Mouse (Mus musculus): ENCODE results near the gene Ipo11. TPM values are rescaled to one million over a fixed set of nuclear protein-coding genes. Genes with fewer than 3 reads are reported as not detected.

Gene Ipo11
- polyA plus RNA-seq, 1 experiment from 2014 or later: 29.7 TPM

DNA sequence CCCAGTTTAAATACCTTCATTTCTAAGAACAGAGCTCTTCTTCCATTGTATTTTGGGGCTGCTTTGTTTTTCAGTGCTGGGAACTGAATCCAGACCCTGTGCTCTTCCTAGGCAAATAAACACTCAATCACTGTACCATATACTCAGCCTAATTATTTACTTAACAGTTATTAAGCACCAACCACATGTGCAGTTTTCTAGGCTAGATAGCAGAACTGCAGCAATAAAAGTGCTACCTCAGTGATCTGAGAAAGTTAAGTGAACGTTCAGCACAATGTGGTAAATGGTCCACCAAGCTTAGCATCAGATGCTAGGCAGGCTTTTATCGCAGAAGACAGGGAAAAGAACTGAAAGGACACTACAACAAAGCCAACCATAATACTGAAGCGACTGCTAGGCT lies 32.1 kb downstream of the Ipo11 start:
- POLR2A ChIA-PET: no interaction called here
- TF ChIP-seq CTCF (IDR thresholded peaks at IDR 0.05): no peak
- H3K27me3 ChIP-seq: no peaks in the 10 kb centered on the region
- ATAC-seq (no peak), DNase-seq (ENCODE audit: low read depth, low spot score) (no peak)
- CTCF ChIA-PET: interaction anchor here (1.5 kb wide), 1 partner anchor 13 kb away, joined by 4 read pairs; no protein-coding TSS in a partner anchor
- in situ Hi-C loops (cut with MboI; ENCODE audit: low pct_unique_long_range_greater_than_20kb): no loop called here

DNA sequence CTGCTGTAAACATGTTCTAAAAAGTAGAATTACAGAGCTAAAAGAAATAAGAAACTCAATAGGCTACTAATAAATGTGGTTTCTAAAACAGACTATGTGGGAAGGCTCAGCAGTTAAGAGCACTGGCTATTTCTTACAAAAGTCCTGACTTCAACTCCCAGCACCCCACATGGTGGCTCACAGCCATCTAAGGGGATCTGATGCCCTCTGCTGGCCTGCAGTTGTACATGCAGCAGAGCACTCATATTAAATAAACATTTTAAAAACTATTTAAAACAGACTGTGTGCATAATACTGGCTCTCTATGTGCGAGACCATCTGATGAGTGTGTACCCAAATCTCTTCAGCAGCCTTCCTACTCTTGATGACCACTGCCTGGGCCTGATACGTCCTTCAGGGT lies 42.5 kb downstream of the Ipo11 start:
- peak; percentile 67 for TF ChIP-seq CTCF (IDR thresholded peaks at IDR 0.05)
- no peak for ATAC-seq
- H3K27me3 ChIP-seq: no peaks in the 10 kb centered on the region
- CTCF ChIA-PET: interaction anchor here (0.8 to 1.4 kb wide), 4 partner anchors 11 to 36 kb away, joined by 3 to 4 read pairs (median 3); no protein-coding TSS in a partner anchor
- in situ Hi-C loops (cut with MboI; ENCODE audit: low pct_unique_long_range_greater_than_20kb): loop anchor here (10.0 kb wide), 1 partner anchor 1449 kb away; the partner anchor contains the start of gene Htr1a
- no peak for DNase-seq (ENCODE audit: low read depth, low spot score)
- POLR2A ChIA-PET: no interaction called here

DNA sequence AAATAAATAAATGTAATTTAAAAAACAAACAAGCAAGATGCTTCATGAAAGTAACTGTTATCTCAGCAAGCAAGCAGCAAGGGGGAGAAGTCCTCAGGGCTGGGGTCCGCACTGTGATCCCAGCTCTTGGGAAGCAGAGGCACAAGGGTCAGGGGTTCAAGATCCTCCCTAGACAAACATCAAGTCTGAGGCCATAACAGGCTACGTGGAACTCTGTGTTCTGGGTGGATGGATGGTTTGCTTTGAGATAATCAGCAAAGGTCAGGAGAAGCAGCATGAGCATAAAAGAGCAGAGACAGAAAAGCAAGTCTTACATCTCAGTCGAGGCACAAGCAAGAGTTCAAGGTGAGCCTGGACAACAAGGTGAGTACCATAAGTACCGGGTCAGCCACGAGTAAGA lies 43.1 kb downstream of the Ipo11 start:
- no peaks in the 10 kb centered on the region for H3K27me3 ChIP-seq
- ChIA-PET POLR2A (no interaction called here), CTCF (interaction anchor here (0.8 to 1.4 kb wide), 4 partner anchors 10 to 35 kb away, joined by 3 to 4 read pairs (median 3); no protein-coding TSS in a partner anchor)
- no peak for TF ChIP-seq CTCF (IDR thresholded peaks at IDR 0.05)
- in situ Hi-C loops (cut with MboI; ENCODE audit: low pct_unique_long_range_greater_than_20kb): loop anchor here (10.0 kb wide), 1 partner anchor 1449 kb away; the partner anchor contains the start of gene Htr1a
- DNase-seq (ENCODE audit: low read depth, low spot score) (no peak), ATAC-seq (no peak)

DNA sequence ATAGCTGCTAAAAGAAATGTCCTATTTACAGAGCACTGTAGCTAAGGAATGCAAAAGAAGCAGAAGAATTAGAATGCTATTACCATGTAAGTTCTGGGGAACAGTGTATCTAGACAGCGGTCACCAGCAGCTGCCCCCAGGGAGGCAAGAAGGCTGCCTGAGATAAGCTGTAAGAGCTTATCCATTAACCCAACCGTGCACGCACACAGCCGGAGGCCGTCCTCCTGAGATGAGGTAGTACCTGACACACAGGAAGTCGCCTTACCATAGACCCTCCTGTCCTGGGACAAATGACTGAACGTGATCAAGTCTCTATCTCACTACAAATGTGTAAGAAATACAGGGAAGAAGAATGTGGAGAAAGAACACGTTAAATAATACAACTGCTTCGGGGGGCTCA lies 43.6 kb downstream of the Ipo11 start:
- POLR2A ChIA-PET: interaction anchor here (0.9 kb wide), 1 partner anchor 13 kb away, joined by 3 read pairs; no protein-coding TSS in a partner anchor
- no peak for DNase-seq (ENCODE audit: low read depth, low spot score)
- no peak for ATAC-seq
- CTCF ChIA-PET: interaction anchor here (1.1 to 1.4 kb wide), 3 partner anchors 17 to 37 kb away, joined by 3 to 4 read pairs (median 3); no protein-coding TSS in a partner anchor
- no peak for TF ChIP-seq CTCF (IDR thresholded peaks at IDR 0.05)
- no peaks in the 10 kb centered on the region for H3K27me3 ChIP-seq
- in situ Hi-C loops (cut with MboI; ENCODE audit: low pct_unique_long_range_greater_than_20kb): loop anchor here (10.0 kb wide), 1 partner anchor 1448 kb away; the partner anchor contains the start of gene Htr1a

DNA sequence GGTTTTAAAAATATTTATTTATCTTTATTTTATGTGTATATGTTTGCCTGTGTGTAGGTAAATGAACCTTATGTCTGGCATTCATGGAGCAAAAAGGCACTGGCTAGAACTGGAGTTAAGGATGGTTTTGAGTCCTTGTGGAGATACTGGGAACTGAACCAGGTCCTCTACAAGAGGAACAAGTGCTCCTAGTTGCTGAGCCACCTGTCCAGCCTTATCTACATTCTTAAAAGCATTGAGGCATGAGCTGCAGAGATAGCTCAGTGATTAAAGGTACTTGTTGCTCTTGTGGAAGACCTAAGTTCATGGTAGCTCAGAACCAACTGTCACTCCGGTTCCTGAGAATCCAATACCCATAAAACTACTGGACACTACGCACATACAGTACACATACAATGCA lies 49.4 kb downstream of the Ipo11 start:
- TF ChIP-seq CTCF (IDR thresholded peaks at IDR 0.05): no peak
- no peak for DNase-seq (ENCODE audit: low read depth, low spot score)
- ATAC-seq: no peak
- CTCF ChIA-PET: interaction anchor here (1.1 kb wide), 1 partner anchor 14 kb away, joined by 3 read pairs; no protein-coding TSS in a partner anchor
- POLR2A ChIA-PET: interaction anchor here (0.7 kb wide), 1 partner anchor 158 kb away, joined by 3 read pairs; no protein-coding TSS in a partner anchor
- in situ Hi-C loops (cut with MboI; ENCODE audit: low pct_unique_long_range_greater_than_20kb): no loop called here
- no peaks in the 10 kb centered on the region for H3K27me3 ChIP-seq

DNA sequence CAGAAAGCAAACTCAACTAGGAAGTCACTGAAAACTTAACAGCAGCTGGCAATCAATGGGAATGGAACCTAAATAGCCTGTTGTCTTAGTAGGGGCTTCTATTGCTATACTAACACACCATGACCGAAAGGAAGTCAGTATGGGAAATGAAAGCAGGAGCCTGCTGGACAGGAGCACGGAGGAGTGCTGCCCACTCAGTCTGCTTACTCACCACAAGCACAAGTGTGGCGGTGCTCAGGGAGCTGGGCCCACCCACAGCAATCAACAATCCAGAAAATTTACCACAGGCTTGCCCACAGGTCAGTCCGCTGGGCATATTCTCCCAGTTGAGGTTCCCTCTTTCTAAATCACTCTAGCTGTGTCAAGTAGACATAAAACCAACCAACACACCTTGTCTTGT lies 52.5 kb downstream of the Ipo11 start:
- ATAC-seq: no peak
- TF ChIP-seq CTCF (IDR thresholded peaks at IDR 0.05): no peak
- in situ Hi-C loops (cut with MboI; ENCODE audit: low pct_unique_long_range_greater_than_20kb): no loop called here
- H3K27me3 ChIP-seq: no peaks in the 10 kb centered on the region
- ChIA-PET CTCF (interaction anchor here (1.0 to 1.9 kb wide), 2 partner anchors 10 to 34 kb away, joined by 3 to 4 read pairs; no protein-coding TSS in a partner anchor), POLR2A (no interaction called here)
- no peak for DNase-seq (ENCODE audit: low read depth, low spot score)

DNA sequence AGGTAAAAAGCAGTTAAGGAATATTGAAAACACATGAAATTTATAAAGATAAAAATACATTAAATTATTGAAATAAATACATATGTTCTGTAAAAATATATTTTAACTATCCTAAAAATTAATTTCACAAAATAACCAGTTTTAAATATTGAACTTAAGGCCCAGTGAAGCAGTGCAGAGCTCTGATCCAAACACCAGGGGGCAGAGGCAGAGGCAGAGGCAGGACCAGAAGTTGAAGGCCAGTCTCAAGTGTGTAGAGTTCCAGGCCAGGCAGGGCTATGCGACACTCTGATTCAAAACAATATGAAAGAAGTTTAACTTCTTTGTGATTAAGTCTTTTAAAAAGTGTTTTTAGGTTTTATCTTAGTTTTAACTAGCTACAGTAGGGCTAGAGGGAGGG lies 60.5 kb downstream of the Ipo11 start:
- in situ Hi-C loops (cut with MboI; ENCODE audit: low pct_unique_long_range_greater_than_20kb): loop anchor here (10.0 kb wide), 1 partner anchor 229 kb away; no protein-coding TSS in a partner anchor
- CTCF ChIA-PET: interaction anchor here (0.8 to 2.0 kb wide), 7 partner anchors 9 to 66 kb away, joined by 3 to 6 read pairs (median 3); no protein-coding TSS in a partner anchor
- DNase-seq (ENCODE audit: low read depth, low spot score) (no peak), ATAC-seq (no peak)
- H3K27me3 ChIP-seq: no peaks in the 10 kb centered on the region
- peak; percentile 55 for TF ChIP-seq CTCF (IDR thresholded peaks at IDR 0.05)
- POLR2A ChIA-PET: no interaction called here

DNA sequence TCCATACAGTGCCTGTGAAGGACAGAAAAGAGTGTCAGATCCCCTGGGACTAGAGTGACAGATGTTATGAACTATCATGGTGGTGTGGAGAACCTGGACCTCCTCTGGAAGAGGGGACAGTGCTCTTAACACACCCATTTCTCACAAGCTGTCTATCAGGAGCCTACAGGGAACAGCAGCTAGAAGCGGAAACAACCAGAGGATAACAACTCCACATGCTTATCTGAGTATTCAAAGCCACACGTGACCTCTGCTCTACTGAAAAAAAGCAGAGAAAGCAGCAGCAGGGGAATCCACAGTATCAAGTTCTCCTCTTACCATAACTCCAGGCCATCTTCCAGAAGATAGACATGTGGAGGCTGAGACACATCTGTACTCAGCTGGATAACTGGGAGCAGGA lies 71.2 kb downstream of the Ipo11 start:
- no peaks in the 10 kb centered on the region for H3K27me3 ChIP-seq
- in situ Hi-C loops (cut with MboI; ENCODE audit: low pct_unique_long_range_greater_than_20kb): no loop called here
- DNase-seq (ENCODE audit: low read depth, low spot score) (no peak), ATAC-seq (no peak)
- CTCF ChIA-PET: no interaction called here
- no peak for TF ChIP-seq CTCF (IDR thresholded peaks at IDR 0.05)
- POLR2A ChIA-PET: no interaction called here

DNA sequence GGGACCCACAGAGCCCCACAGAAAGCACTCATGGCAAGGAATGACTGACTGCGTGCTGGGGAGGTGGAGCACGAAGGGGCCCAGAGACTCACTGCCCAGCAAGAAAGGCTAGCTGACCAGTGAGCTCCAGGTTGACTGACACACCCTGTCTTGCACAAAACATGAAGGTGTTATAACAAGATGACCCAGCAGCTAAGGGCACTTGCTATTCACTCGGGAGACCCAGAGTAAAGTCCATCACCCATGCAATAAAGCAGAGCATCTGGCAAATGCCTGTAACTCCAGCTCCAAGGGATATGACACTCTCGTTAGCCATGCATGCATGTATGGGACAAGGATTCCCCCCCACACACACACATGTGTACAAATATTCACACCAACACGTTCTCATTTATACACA lies 78.0 kb downstream of the Ipo11 start:
- no peak for TF ChIP-seq CTCF (IDR thresholded peaks at IDR 0.05)

DNA sequence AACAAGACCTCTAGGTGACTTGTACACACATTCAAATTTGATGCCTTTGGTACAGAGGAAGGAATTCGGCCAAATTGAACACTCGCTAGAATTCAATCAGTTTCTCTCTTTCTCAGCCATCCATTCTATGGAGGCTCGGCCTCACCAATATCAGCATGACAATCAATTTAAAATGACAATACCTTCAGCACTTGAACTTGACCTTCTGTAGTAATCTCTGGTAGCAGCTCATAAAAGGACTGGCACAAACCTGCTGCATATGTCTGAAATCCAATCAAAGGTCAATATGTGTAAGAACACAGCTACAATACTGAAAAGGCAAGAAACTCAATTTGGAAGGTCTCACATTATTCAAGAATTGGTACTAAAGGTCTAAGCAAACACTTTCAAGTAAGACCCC lies 80.2 kb downstream of the Ipo11 start:
- ATAC-seq: no peak
- ChIA-PET POLR2A (no interaction called here), CTCF (interaction anchor here (1.0 to 1.6 kb wide), 3 partner anchors 24 to 36 kb away, joined by 4 to 5 read pairs (median 4); no protein-coding TSS in a partner anchor)
- H3K27me3 ChIP-seq: no peaks in the 10 kb centered on the region
- DNase-seq (ENCODE audit: low read depth, low spot score): no peak
- in situ Hi-C loops (cut with MboI; ENCODE audit: low pct_unique_long_range_greater_than_20kb): no loop called here
- no peak for TF ChIP-seq CTCF (IDR thresholded peaks at IDR 0.05)

More for the DNA sequence above, 78.0 kb downstream of the Ipo11 start:
- no peaks in the 10 kb centered on the region for H3K27me3 ChIP-seq
- in situ Hi-C loops (cut with MboI; ENCODE audit: low pct_unique_long_range_greater_than_20kb): no loop called here
- ATAC-seq (no peak), DNase-seq (ENCODE audit: low read depth, low spot score) (no peak)
- CTCF ChIA-PET: interaction anchor here (1.1 to 1.5 kb wide), 2 partner anchors 9 to 35 kb away, joined by 3 read pairs; no protein-coding TSS in a partner anchor
- POLR2A ChIA-PET: no interaction called here

DNA sequence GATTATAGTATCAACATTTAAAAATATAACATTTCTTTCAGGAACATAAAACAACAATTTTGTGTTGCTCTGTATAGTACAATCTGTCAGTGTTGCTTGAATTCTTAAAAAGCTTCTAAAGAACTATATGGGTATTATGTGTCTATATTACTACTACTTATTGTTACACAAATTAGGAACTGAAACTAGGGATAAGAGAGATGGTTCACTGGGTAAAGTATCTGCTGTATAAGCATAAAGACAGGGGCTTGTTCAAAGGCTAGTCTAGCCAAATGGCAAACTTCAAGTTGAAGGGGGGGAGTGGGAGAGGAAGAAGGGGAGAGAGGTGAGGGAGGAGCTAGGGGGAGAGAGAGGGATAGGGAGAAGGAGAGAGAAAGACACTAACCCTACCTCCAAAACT lies 89.2 kb downstream of the Ipo11 start:
- no peak for TF ChIP-seq CTCF (IDR thresholded peaks at IDR 0.05)
- in situ Hi-C loops (cut with MboI; ENCODE audit: low pct_unique_long_range_greater_than_20kb): no loop called here
- H3K27me3 ChIP-seq: no peaks in the 10 kb centered on the region
- ATAC-seq (no peak), DNase-seq (ENCODE audit: low read depth, low spot score) (no peak)
- CTCF ChIA-PET: no interaction called here
- POLR2A ChIA-PET: no interaction called here

All from Patski (cell line).